Mouse (Mus musculus) urinary bladder, postnatal 10 days (tissue): ENCODE measurements around the gene Slc25a22.

Experiments
- DNase-seq: peaks from one replicate; pipeline ENCODE4 v3.0.0; 2022; ENCODE audit warnings: low spot score

Gene Slc25a22

DNA sequence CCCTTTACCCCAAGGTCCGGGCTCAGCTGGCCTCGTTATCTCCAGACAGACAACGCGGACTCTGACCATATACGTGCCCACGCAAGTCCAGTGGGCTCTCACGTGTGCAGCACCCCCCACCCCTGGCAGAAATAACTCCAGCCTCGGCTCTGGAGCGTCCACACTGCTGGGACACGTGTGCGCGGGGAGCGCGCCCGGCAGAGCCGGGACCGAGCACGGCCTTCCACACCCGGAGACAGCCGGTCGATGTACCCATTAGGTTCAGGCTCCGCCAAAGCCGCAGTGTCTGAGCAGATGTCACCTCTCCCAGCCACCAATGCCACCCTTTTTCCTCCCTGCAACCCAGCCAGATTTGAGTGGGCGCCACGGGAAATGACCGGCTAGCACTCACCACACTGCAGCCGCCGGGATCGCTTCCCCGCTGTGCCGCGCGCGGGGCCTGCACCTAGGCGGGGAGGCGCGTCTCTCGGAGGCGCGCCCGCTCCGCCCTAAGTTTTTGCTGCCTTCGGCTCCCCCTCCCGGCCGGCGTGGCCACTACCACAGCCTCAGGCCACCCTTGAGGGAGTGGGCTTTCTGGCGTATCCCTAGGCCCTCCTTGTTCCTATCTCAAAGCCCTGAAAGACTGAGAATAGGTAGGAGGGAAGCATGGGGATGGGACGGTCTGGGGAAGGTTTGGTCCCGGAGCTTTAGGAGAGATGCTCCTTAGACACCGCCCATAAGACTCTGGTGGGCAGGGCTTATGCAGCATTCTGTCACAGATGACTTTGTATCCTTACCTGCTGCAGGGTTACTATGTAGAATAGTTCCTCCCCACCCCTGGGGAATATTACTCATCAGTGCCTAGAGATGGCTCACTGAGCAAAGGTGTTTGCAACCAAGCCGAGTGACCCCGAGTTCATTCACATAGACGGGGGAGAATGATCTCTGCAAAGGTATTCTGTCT lies at the start of gene Slc25a22:
TSS of gene Slc25a22 (minus strand) at position 715 of the 943 bp plus-strand sequence.
- no peak for DNase-seq

- DNase-seq: no peak
Observed at GRCm38 (mm10) chr7:141487141-141487540, 49.4 kb upstream of the Slc25a22 start.

GRCm38 (mm10) chr7:141486239-141486638 lies 48.5 kb upstream of the Slc25a22 start:
- no peak for DNase-seq

GRCm38 (mm10) chr7:141485606-141486005 lies 47.9 kb upstream of the Slc25a22 start:
- no peak for DNase-seq

- DNase-seq: no peak
Observed at GRCm38 (mm10) chr7:141485186-141485585, 47.5 kb upstream of the Slc25a22 start.

DNA sequence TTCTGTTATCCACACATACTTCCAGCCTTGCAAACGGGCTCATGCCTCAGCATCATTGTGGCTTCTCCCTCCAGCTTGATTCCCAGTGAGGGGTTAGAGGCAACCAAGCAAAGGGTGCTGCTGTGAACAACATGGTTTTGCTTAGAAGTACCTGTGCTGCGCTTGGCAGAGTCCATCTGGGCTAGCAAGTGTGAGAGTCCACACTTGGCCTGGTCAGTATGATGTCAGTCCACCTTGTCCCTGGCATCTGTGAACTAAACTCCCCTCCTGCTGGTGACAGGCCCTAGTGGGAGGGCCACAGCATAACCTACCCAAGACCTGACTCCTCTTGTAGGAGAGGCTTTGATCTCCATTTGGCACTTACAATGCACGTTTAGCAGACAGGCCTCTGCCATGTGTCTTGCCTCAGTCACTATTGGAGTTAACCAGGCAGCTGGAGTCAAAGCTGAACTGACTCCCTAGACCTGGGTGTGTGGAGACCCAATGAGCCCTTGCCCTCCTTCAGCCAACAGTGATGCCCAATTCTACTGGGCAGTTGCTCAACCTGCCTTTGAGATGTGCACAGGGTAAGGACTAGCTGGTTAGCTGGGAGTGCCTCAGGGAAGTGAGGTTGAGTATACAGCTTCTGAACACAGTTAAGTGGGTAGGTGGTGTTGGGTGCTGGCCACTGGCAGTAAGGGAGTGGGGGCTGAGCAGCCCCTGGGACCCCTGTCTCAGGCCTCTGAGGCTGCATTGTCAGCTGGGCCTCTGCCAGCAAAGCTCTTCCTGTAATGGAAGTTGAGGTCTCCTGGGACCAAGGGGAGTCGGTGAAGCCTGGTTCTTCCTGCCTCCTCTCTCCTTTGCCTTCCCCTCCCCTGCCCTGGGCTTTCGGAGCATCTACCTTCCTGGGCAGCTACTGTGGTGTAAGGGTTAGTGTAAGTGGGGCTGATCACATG lies 46.8 kb upstream of the Slc25a22 start:
- DNase-seq: no peak

DNA sequence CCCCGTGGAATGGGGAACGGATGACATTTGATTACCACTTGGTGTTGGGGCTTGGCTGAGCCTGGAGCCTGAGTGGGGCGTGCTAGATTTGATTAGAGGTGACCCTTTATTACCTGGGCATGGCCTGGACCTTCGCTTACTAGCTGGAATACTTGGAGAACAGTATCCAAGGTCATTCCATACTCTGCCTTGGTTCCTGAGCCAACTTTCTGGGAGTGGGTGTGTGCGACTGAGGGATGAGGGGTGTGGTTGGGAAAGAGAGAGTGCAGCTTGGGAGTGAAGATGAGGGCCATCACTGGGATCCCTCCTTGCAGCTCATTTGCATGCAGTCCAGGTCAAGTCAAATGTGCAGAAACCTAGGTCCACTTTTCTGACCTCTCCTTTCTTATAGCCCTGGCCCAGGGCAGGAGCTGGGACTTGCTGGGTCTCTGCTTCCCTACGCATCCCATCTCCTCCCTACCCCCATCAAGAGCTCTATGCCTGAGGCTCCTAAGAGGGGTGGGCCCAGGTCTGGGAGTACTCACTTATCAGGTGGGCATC lies 45.5 kb upstream of the Slc25a22 start:
- DNase-seq: no peak

DNA sequence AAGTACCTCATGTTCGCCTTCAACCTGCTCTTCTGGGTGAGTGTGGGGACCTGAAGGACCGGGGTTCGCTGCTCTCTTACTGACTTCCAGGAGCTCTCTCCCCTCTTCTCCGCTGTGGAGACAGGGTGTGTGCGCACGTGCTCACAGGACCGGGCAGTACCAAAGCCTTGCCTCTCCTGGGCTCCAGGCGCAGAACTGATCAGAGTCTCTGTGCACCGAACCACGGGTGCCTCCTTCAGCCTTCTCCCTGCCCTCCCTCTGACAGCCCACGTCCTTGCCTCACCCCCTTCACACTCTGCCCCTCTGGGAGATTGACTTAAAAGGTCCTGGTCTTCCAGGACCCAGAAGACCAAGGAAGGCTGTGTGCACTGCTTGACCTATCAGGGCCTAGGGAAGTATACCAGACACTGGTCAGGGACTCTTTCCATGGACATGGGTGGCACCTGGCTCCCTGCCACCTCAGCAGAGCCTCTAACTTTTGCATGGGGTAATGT lies 44.9 kb upstream of the Slc25a22 start:
- DNase-seq: no peak

DNA sequence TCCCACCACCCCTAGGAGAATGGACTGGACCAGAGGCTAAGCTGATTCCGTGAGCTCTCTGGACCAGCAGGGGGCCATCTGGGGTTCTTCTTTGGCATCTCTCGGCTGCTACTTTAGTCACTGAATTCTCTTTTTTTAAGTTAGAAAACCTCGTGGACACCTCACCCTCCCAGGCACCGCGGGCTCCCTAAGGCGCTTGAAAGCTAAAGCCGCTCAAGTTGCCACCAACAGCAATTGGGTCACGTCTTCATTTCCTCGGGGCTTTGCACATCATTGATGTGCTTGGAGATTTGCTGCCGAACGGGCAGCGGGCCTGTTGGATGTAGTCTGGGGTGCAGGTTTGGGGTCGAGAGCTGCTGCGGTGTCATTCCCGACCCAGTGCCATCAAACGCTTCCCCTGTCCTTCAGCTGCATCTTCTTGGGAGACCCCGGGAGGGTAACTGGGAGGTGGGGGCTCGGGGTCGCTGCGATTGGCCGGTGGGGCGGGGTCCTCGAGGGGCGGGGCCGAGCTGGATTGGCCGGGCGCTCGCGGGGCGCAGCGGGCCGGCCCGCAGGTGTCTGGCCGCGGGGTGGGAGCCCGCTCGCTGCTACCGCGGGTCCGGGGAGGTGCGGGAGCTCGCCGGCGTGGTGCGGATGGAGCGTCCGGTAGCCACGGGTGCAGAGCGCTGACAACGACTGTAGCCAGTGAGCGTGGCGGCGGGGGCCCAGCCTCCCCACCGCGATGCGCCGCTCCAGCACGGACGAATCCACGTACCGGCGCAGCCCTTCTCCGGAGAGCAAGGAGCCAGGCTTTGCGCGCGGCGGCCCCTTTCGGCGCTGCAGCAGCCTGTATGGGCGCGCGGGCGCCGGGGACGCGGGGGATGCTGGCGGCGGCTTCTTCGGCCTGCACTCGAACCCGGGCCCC lies 44.1 kb upstream of the Slc25a22 start:
- no peak for DNase-seq

- no peak for DNase-seq
Observed at GRCm38 (mm10) chr7:141480842-141481497, 43.3 kb upstream of the Slc25a22 start.

DNA sequence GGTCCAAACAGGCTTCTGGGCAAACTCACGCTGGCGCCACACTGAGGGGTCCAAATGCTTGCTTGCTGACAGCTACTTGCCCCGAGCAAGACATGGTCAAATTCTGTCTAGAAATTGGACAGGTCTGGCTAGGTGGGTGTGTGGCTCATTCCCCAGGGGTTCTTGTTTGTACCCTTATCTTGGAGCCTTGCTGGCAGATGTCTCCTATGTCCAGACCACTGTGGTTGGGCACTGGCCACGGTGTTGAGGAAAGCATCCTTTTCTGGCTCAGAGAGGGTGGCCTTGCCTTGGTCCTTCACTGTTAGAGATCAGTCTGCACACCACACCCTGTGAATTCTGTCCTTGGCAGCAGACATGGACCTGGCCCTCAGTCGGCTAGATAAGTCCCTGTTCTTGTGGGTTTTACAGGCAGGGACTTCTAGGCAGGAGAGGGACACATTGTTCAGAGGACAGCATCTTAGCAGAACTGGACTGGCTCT lies 40.6 kb upstream of the Slc25a22 start:
- DNase-seq: no peak

- DNase-seq: no peak
Observed at GRCm38 (mm10) chr7:141477578-141478269, 40.0 kb upstream of the Slc25a22 start.

DNA sequence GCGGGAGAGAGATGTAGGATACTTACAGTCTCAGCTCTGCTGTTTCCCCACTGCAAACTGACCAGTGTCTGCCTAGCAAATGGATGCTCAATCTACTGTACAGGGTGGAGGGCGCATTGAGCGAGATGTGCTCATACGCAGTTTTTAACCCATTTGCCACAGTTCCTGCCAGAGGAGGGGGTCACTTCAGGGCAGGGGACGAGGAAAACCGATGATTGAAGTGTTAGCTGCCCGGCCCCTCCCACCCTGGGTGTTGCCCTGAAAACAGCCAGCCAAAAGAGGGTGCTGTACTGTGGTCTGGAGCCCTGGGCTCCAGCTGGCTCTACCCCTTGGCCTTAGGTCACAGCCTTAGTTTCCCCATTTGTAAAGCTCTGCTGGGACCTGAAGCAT lies 39.3 kb upstream of the Slc25a22 start:
- DNase-seq: no peak

DNA sequence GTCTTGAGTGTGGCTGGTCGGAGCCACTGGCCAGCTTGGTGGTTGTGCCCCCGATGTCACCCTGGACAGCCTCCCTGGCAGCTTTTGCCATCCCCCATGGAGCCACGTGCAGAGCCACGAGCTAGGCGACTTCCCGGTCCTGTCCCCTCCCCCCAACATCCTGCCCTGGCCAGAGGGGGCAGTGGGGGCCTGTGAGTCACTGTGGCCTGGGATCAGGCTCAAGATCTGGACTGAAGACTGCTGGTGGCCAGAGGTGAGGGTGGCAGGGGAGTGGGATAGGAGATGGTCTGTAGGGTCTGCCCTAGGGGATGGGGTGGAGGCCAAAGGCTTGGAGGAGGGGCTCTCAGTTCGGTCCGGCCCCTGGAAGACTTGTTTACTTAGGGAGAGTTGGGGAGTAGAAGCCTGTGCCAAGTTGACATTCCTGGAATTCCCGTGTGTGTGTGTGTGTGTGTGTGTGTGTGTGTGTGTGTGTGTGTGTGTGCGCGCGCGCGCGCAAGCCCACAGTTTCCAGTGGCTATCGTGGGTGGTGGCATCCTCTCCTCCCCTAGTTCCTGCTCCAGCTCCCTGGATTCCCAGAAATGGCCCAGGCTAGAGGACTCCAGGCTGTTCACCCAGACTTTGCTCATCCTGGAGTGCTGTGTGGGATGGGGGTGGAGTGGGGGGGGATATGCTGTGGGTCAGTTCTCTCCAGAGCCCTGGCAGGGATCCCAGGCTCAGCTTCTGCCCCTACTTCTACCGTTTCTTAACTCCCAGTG lies 38.7 kb upstream of the Slc25a22 start:
- DNase-seq: peak; percentile 60

DNA sequence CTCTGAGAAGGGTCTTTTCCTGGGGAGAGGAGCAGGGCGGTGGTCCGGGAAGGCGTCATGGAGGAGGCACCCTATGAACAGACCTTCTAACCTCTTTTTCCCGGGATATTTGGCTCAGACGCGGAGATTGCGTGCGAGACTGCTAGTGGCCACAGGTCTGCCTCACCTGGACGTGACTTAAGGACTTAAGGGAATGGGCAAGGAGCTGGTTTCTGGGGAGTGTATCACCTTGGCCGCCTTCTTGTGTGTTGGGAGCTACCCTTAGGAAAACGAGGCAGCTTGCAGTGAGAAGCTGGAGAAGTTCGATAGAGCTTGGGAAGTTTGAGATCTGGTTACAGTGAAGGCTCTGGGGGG lies 38.1 kb upstream of the Slc25a22 start:
- no peak for DNase-seq

DNA sequence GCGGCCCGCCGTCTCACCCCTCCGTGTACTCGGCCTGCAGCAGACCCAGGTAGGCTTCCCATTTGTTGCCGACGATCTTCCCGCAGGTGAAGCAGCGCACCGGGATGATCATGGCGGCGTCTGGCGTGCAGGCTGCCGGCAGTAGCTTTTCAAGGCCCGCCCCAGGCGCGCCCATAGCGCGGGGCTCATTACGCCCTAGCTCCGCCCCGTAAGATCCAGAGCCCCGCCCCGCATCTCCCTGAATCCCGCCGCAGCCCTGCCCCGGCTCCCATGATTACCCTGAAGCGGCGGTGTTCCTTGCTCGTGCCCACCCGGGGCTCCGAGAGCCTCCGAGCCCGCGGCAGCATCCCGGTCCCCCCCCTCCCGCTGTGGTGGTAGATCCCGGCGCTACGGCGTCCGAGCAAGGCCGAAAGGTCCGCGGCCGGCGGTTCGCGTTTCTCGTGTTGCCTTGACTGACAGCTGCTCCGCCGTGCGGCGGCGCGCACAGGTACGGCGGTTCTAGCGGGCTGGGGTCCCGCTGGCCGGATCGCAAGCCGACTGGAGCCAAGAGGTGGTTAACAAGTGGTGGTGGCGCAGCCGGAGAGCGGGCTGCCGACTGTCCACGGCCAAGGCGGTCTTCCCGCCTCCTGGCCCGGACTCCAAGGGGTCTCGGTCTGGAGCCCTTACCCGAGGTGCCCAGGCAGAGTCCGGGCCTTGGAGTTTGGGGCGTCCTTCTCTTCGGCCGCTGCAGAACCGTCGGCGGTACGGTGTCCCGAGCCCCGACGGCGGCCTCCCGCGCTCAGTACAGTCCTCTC lies 37.5 kb upstream of the Slc25a22 start, which contains the start of the genes Polr2l and Tspan4:
TSS of gene Polr2l (minus strand) at position 122 of the 794 bp plus-strand sequence.
TSS of gene Tspan4 (plus strand) at position 230 of the 794 bp plus-strand sequence.
- no peak for DNase-seq

GRCm38 (mm10) chr7:141474160-141474559 lies 36.5 kb upstream of the Slc25a22 start:
- DNase-seq: no peak

GRCm38 (mm10) chr7:141472763-141473162 lies 35.1 kb upstream of the Slc25a22 start:
- DNase-seq: no peak
